Mouse (Mus musculus): Measurements from ENCODE around the gene Snrpc. TPM values are rescaled to one million over a fixed set of nuclear protein-coding genes. Genes with fewer than 3 reads are reported as not detected.

Gene Snrpc
- polyA plus RNA-seq, 1 experiment from 2014 or later = 182 TPM

DNA sequence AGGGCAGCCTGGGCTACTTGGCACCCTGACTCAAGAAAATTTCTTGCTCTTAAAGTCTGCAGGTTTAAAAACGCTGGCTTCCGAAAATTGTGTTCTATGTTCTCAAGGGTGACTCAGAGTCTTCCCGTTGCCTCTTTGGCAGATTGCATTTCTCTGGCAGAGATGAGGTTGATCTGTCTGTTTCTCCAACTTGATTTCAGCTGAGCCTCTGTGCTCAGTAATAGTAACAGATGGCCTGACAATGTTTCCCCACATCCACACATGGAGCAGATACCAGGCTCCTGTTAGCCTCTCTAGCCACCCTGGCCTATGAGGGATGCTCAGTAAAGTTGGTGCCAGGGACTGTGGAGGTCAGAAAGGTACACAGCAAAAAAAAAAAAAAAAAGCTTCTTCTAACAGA, 33.9 kb downstream of the Snrpc start:
- Histone ChIP-seq H3K27me3 (no peaks in the 10 kb centered on the region), H3K4me2 (no peak overlapping the region), H3K36me3 (peaks cover 8% of the 10 kb centered on the region; the same call in 1 of the 2 replicates), H3K4me1 (replicated peaks) (peaks cover 37% of the 10 kb centered on the region), H3K27ac (no peak overlapping the region), H3K9ac (no peak overlapping the region), H3K4me3 (replicated peaks) (no peak overlapping the region), H3K9me3 (replicated peaks) (no peaks in the 10 kb centered on the region)
- WGBS (ENCODE audit: insufficient replicate concordance) = 80% methylated on average over 3 of the region's 3 CpGs
- ATAC-seq (ENCODE audit: low read depth) (no peak), DNase-seq (no peak)

DNA sequence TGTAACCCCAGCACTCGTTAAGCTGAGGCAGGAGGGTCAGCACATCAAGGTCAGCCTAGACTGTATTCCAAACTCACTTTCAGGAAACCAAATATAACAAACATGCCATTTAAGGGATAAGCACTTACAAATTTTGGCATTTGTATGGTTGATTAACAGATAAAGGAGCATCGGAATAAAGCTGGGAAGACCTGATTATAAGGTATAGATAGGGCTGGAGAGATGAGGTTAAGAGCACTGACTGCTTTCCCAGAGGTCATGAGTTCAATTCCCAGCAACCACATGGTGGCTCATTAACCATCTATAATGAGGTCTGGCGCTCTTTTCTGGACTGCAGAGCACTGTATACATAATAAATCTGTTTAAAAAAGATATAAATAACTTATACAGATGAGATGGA, 35.6 kb downstream of the Snrpc start:
- Histone ChIP-seq H3K27me3 (no peaks in the 10 kb centered on the region), H3K9ac (no peak overlapping the region), H3K9me3 (replicated peaks) (no peaks in the 10 kb centered on the region), H3K4me2 (no peak overlapping the region), H3K27ac (0 out of 2 replicates have a peak overlapping the region, but pooled peaks have one; percentile 32), H3K36me3 (peaks cover 9% of the 10 kb centered on the region; the same call in 1 of the 2 replicates), H3K4me3 (replicated peaks) (no peak overlapping the region), H3K4me1 (replicated peaks) (peaks cover 37% of the 10 kb centered on the region)
- ATAC-seq (ENCODE audit: low read depth) (no peak), DNase-seq (no peak)
- WGBS (ENCODE audit: insufficient replicate concordance) = 58% methylated on average over 3 of the region's 3 CpGs

DNA sequence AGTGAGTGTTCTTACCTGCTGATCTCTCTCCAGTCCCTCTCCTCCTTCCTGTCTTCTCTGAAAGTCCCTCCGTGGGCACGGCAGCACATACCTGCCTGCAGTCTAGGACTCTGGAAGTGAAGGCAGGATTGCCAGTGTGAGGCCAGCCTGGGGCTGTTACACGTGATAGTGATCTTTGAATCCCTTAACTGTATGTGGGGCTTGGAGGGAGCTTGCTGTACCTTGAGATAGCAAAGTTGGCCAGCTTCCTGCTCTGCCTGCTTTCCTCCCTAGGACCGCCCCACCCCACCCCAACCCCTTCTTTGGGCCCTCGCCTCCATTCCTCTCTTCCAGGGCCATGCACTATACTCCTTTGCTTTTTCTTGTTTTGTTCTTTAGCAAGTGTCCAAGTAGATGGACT, 36.6 kb downstream of the Snrpc start:
- WGBS (ENCODE audit: insufficient replicate concordance) = 15% methylated on average over 5 of the region's 5 CpGs
- Histone ChIP-seq H3K9ac (0 out of 2 replicates have a peak overlapping the region, but pooled peaks have one; percentile 17), H3K9me3 (replicated peaks) (no peaks in the 10 kb centered on the region), H3K4me2 (peak overlapping the region; percentile 54), H3K27me3 (no peaks in the 10 kb centered on the region), H3K27ac (peak overlapping the region; percentile 29; the same call in 1 of the 2 replicates), H3K4me1 (replicated peaks) (peaks cover 37% of the 10 kb centered on the region), H3K36me3 (peaks cover 18% of the 10 kb centered on the region), H3K4me3 (replicated peaks) (peak overlapping the region; percentile 9; the same call in 1 of the 2 replicates)
- DNase-seq (peak; percentile 48), ATAC-seq (ENCODE audit: low read depth) (peak; percentile 93)

DNA sequence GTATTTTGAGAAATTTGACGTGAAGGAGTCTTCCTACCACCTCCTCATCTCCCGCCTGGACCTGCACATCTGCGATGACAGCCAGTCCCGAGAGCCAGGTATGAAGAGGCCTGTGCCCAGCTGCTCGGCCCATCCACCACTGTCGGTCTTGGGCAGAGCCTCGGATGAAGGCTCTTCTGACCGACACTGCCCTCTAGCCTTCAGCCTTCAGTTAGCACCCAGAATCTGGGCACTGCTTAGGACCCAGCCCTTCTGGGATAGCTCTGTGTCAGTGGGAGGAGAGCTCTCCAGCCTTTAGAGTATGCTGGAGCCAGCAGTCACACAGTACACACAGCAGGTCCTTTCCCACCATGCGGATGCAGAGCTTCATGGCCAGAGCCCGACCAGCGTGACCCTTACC, 43.6 kb downstream of the Snrpc start:
- no peak for DNase-seq
- ATAC-seq (ENCODE audit: low read depth) = no peak
- Histone ChIP-seq H3K4me2 (no peak overlapping the region), H3K4me3 (replicated peaks) (no peak overlapping the region), H3K27me3 (no peaks in the 10 kb centered on the region), H3K4me1 (replicated peaks) (no peaks in the 10 kb centered on the region), H3K9me3 (replicated peaks) (no peaks in the 10 kb centered on the region), H3K36me3 (peaks cover 71% of the 10 kb centered on the region), H3K27ac (no peak overlapping the region), H3K9ac (no peak overlapping the region)
- 77% methylated on average over 11 of the region's 11 CpGs for WGBS (ENCODE audit: insufficient replicate concordance)

DNA sequence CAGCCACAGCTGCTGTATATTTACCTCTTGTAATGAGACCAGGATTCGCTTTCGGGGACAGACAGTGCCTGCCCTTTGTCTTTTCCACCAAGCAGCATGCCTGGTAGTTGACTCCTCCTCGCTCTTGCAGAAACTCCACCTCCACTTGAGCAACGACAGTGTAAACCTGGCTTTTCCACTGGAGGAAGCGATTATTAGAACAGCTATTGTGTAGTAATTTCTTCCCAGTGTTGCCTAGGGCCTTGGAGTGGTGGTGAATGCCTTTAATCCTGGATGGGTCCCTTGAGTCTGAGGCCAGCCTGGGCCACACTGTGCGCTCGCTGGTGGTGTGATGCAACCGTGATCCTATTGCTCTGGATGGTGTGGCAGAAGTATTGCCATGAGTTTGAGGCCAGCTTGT, 45.2 kb downstream of the Snrpc start:
- no peak overlapping the region for H3K4me3 ChIP-seq (replicated peaks)
- H3K9me3 ChIP-seq (replicated peaks) = no peaks in the 10 kb centered on the region
- peaks cover 83% of the 10 kb centered on the region for H3K36me3 ChIP-seq
- DNase-seq (no peak), ATAC-seq (ENCODE audit: low read depth) (no peak)
- H3K4me2 ChIP-seq = no peak overlapping the region
- 83% methylated on average over 8 of the region's 8 CpGs for WGBS (ENCODE audit: insufficient replicate concordance)
- no peak overlapping the region for H3K9ac ChIP-seq
- H3K27ac ChIP-seq = no peak overlapping the region
- no peaks in the 10 kb centered on the region for H3K27me3 ChIP-seq
- H3K4me1 ChIP-seq (replicated peaks) = no peaks in the 10 kb centered on the region

DNA sequence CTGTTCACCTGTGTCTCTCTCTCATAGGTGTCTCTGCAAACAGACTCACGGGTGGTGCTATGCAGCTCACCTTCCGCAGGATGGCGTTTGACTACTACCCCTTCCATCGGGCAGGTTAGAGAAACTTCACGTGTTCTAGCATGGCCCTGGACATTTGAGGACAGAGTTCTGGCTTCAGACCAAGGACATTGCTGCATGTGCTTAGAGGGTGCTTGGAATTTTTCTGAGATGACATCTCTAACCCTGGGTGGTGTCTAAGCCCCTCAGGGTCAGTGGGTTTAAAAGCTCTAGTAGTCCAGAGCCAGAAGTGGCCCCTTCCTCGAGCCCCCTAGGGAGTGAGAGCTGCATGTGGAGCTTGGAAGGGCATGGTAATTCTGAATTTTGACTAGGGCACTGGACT, 46.0 kb downstream of the Snrpc start:
- peaks cover 83% of the 10 kb centered on the region for H3K36me3 ChIP-seq
- no peaks in the 10 kb centered on the region for H3K9me3 ChIP-seq (replicated peaks)
- WGBS (ENCODE audit: insufficient replicate concordance) = 82% methylated on average over 6 of the region's 6 CpGs
- no peak overlapping the region for H3K27ac ChIP-seq
- no peak overlapping the region for H3K4me2 ChIP-seq
- H3K9ac ChIP-seq = no peak overlapping the region
- H3K4me3 ChIP-seq (replicated peaks) = no peak overlapping the region
- ATAC-seq (ENCODE audit: low read depth) (no peak), DNase-seq (no peak)
- no peaks in the 10 kb centered on the region for H3K27me3 ChIP-seq
- H3K4me1 ChIP-seq (replicated peaks) = no peaks in the 10 kb centered on the region

DNA sequence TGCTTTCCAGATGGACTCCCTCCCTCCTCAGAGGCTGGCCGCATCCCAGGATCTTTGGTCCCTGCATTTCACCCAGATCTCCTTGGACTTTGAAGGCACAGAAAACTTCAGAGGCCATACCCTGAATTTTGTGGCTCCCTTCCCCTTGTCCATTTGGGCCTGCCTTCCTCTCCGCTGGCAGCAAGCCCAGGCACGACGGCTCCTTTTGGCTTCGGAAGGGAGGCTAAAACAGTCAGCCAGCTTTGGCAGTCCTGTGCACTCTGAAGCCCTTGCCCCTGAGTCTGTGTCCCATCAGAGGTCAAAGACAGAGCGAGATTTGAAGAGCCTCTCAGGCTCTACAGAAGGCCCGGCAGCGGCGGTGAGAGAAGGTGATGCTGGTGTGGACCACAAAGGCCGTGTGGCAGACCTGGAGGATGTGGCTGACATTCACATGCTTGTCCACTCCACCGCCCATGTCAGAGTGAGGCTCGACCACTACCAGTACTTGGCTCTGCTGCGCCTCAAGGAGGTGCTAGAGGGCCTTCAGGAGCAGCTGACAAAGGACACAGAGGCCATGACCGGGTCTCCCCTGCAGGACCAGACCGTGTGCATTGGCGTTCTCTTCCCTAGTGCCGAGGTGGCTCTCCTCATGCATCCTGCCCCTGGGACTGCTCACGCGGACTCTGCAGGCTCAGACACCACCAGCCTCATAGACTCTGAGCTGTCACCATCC, 48.7 kb downstream of the Snrpc start:
- Histone ChIP-seq H3K36me3 (peaks cover 71% of the 10 kb centered on the region), H3K4me2 (no peak overlapping the region), H3K9ac (no peak overlapping the region), H3K4me1 (replicated peaks) (no peaks in the 10 kb centered on the region), H3K27me3 (no peaks in the 10 kb centered on the region), H3K9me3 (replicated peaks) (no peaks in the 10 kb centered on the region), H3K4me3 (replicated peaks) (no peak overlapping the region), H3K27ac (no peak overlapping the region)
- ATAC-seq (ENCODE audit: low read depth) (no peak), DNase-seq (no peak)
- 79% methylated on average over 19 of the region's 19 CpGs for WGBS (ENCODE audit: insufficient replicate concordance)

Other genes starting within 250 kb of the Snrpc start
- gene Nudt3, start 214.7 kb upstream of the Snrpc start, polyA plus RNA-seq (2015; fragmentation: Nextera tagmentation; extraction: Ambion mirVana) = 31.3 and 33.9 TPM in 2 replicates
- gene RPS10-NUDT3, start 202.9 kb upstream of the Snrpc start, polyA plus RNA-seq (2015; fragmentation: Nextera tagmentation; extraction: Ambion mirVana) = not detected in 2 replicates
- 778 and 786 TPM in 2 replicates for gene Rps10, start 201.5 kb upstream of the Snrpc start, polyA plus RNA-seq (2015; fragmentation: Nextera tagmentation; extraction: Ambion mirVana)
- gene Pacsin1, start 182.6 kb upstream of the Snrpc start, polyA plus RNA-seq (2015; fragmentation: Nextera tagmentation; extraction: Ambion mirVana) = 0.20 and 0.32 TPM in 2 replicates
- not detected in 2 replicates for gene Spdef, start 109.2 kb upstream of the Snrpc start, polyA plus RNA-seq (2015; fragmentation: Nextera tagmentation; extraction: Ambion mirVana)
- gene D17Wsu92e, start 17.5 kb upstream of the Snrpc start, polyA plus RNA-seq (2015; fragmentation: Nextera tagmentation; extraction: Ambion mirVana) = 13.2 and 13.3 TPM in 2 replicates
- gene Uhrf1bp1, start 18.3 kb downstream of the Snrpc start, polyA plus RNA-seq (2015; fragmentation: Nextera tagmentation; extraction: Ambion mirVana) = 2.0 and 3.5 TPM in 2 replicates
- gene Anks1, start 71.2 kb downstream of the Snrpc start, polyA plus RNA-seq (2015; fragmentation: Nextera tagmentation; extraction: Ambion mirVana) = 3.1 and 4.0 TPM in 2 replicates
- 32.4 and 37.8 TPM in 2 replicates for gene Taf11, start 71.7 kb downstream of the Snrpc start, polyA plus RNA-seq (2015; fragmentation: Nextera tagmentation; extraction: Ambion mirVana)
- 0.15 and 0.22 TPM in 2 replicates for gene Tcp11, start 242.5 kb downstream of the Snrpc start, polyA plus RNA-seq (2015; fragmentation: Nextera tagmentation; extraction: Ambion mirVana)

Measured in liver, embryonic 13.5 days (tissue).